Mouse (Mus musculus) liver, adult 2 months (tissue): ENCODE measurements around the gene Gm5134. TPM values are rescaled to one million over a fixed set of nuclear protein-coding genes. Genes with fewer than 3 reads are reported as not detected.

Source experiments
- DNase-seq: peaks from one replicate; pipeline ENCODE4 v3.0.0-alpha.2; 2011; ENCODE audit warnings: low read depth, low spot score; ENCODE audit errors: extremely low read depth
- H3K27ac ChIP-seq: fragments of 200-500 bp; replicated peaks from 2 replicates; pipeline ENCODE4 v1.5.1; 2012; ENCODE audit warnings: low read depth, mild to moderate bottlenecking, control low read depth, inconsistent platforms, low read length; ENCODE audit not compliant: insufficient read depth
- H3K27me3 ChIP-seq: fragments of 200-500 bp; 2 replicates; pipeline ENCODE4 v1.6.1; 2012; ENCODE audit warnings: mild to moderate bottlenecking, moderate library complexity, low read length, inconsistent platforms; ENCODE audit not compliant: control insufficient read depth, insufficient read depth
- H3K36me3 ChIP-seq: fragments of 200-500 bp; 2 replicates; pipeline ENCODE4 v1.6.1; 2012; ENCODE audit warnings: low read length, inconsistent platforms; ENCODE audit not compliant: control insufficient read depth, insufficient read depth
- H3K4me1 ChIP-seq: fragments of 200-500 bp; 2 replicates; pipeline ENCODE4 v1.6.1; 2011; ENCODE audit warnings: low read length; ENCODE audit not compliant: control insufficient read depth, insufficient read depth
- H3K4me3 ChIP-seq: fragments of 200-500 bp; 2 replicates; pipeline ENCODE4 v1.5.1; 2011; ENCODE audit warnings: low read depth, mild to moderate bottlenecking, control low read depth, low read length, moderate library complexity; ENCODE audit not compliant: insufficient read depth
- H3K79me2 ChIP-seq: fragments of 200-500 bp; 2 replicates; pipeline ENCODE4 v1.6.1; 2012; ENCODE audit warnings: inconsistent platforms, mild to moderate bottlenecking, low read length, moderate library complexity; ENCODE audit not compliant: control insufficient read depth, insufficient read depth
- H3K9ac ChIP-seq: fragments of 200-500 bp; 2 replicates; pipeline ENCODE4 v1.6.1; 2012; ENCODE audit warnings: low read depth, mild to moderate bottlenecking, control low read depth, inconsistent platforms, low read length
- CTCF ChIP-seq: fragments of 200-500 bp; IDR thresholded peaks from 2 replicates; pipeline ENCODE4 v1.5.1; 2011; ENCODE audit warnings: low read depth, low read length, control low read depth
- POLR2A ChIP-seq: fragments of 200-500 bp; IDR thresholded peaks from 2 replicates; pipeline ENCODE4 v1.6.1; 2011; ENCODE audit warnings: low read length, control low read depth; ENCODE audit not compliant: insufficient read depth; ENCODE audit errors: extremely low read depth
- WGBS: fragments of 180-500 bp; shearing (Covaris S2); methylation state at CpG from one replicate; pipeline ENCODE4 v1.1.7; 2018; 5-methylcytosine and 5-hydroxymethylcytosine counted together
- polyA plus RNA-seq: library from polyadenylated mRNA; depleted of rRNA; stranded (reverse); fragments of >200 nt; gene quantifications from 2 replicates; pipeline ENCODE4 v1.2.3, GENCODE M21; 2012
- total RNA-seq: library from RNA; depleted of rRNA; stranded (reverse); fragments of >200 nt; gene quantifications from 2 replicates; pipeline ENCODE4 v1.2.3, GENCODE M21; 2014

Gene Gm5134
- total and polyA plus RNA-seq, 2 experiments, result not detected

DNA sequence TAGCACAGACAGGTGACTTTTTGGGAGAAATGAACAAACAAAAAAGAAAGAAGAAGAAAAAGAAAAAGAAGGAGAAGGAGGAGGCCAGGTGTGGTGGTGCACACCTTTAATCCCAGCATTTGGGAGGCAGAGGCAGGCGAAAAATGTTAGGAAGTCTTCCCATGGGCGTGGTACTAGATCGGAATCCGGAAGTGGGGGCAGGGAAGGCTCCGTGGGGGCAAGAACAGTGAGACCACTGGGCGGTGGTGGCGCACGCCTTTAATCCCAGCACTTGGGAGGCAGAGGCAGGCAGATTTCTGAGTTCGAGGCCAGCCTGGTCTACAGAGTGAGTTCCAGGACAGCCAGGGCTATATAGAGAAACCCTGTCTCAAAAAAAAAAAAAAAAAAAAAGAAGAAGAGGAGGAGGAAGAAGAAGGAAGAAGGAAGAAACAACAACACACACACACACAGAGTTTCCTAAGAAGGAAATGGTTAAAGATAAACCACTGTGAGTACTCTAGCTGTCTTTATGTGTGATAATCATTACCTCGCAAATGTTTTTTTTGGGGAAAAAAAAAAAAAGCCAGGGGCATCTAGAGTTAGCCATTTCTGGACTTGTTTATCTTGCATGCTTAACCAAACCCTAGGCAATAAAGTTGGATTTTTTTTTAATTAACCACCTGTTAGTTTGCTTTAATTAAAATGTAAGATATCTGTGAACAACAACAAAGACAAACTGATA, 71.3 kb downstream of the Gm5134 start:
- no peak overlapping the region for H3K4me3 ChIP-seq
- 92% methylated on average over 10 of the region's 10 CpGs for WGBS
- no peak overlapping the region for H3K27ac ChIP-seq
- H3K79me2 ChIP-seq, result no peaks in the 10 kb centered on the region
- no peaks in the 10 kb centered on the region for H3K36me3 ChIP-seq
- no peak overlapping the region for H3K9ac ChIP-seq
- no peaks in the 10 kb centered on the region for H3K27me3 ChIP-seq
- no peaks in the 10 kb centered on the region for H3K4me1 ChIP-seq
- no peak for DNase-seq
- TF ChIP-seq POLR2A, result no peak

DNA sequence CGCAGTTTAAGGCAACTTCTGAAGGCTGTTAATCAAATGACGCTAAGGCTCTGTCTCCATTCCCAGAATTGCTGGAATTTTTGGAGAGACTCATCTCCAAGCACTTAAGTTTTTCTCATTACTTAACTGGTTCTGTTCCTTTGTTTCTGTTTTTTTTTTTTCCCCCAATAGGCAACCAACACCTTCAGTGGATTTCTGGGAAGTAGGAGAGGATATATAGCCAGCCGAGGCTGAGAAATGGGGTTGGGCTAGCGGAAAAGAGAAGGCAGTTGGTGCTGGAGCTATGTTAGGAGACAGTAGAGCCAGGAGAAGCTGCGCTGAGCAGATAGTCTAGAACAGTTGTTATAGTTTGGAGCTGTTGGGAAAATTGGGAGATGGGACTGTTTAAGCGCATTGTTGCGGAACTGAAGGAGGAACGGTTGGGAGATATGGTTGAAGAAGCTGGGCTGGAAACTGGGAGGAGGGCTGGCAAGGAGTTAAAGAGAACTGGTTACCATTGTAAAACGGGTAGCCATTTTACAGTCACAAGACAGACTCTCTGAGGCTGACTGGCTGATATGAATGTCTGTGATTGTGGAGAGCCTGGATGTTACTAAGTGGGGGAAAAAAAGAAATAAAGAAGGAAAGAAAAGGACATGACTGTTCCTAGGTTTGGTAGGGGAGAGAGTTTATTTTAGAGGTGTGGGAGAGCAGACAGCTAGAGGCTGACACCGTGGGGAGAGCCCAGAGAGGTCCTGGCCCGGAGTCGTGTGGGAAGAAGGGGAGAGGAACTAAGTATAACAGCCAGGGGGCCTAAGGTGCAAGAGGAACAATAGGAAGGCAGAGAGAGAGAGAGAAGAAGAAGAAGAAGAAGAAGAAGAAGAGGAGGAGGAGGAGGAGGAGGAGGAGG, 73.1 kb downstream of the Gm5134 start:
- H3K4me1 ChIP-seq, result peaks cover 2% of the 10 kb centered on the region; the same call in 1 of the 2 replicates
- 82% methylated on average over 12 of the region's 12 CpGs for WGBS
- no peak overlapping the region for H3K4me3 ChIP-seq
- no peaks in the 10 kb centered on the region for H3K79me2 ChIP-seq
- DNase-seq, result no peak
- H3K9ac ChIP-seq, result no peak overlapping the region
- no peak for TF ChIP-seq POLR2A
- TF ChIP-seq CTCF, result no peak
- no peak overlapping the region for H3K27ac ChIP-seq
- no peaks in the 10 kb centered on the region for H3K36me3 ChIP-seq
- no peaks in the 10 kb centered on the region for H3K27me3 ChIP-seq

DNA sequence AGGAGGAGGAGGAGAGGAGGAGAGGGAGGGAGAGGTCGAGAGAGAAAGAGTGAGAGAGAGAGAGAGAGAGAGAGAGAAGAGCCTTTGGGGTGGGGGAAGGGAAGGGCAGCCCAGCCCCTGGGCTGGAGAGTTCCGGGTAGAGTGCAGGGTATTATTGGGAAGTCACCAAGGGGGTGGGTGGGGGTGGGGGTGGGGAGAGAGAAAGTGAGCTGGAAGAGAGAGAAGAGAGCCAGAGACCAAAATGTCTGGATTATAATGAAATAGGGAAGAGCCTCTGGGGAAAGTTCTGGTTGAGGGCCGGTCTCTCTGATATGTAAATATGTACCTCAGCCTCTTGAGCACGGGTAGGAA, 73.7 kb downstream of the Gm5134 start:
- H3K27me3 ChIP-seq, result no peaks in the 10 kb centered on the region
- H3K36me3 ChIP-seq, result no peaks in the 10 kb centered on the region
- no peak for DNase-seq
- H3K9ac ChIP-seq, result no peak overlapping the region
- no peak for TF ChIP-seq POLR2A
- TF ChIP-seq CTCF, result no peak
- 44% methylated on average over 4 of the region's 4 CpGs for WGBS
- H3K4me3 ChIP-seq, result no peak overlapping the region
- peaks cover 5% of the 10 kb centered on the region for H3K79me2 ChIP-seq
- peaks cover 2% of the 10 kb centered on the region; the same call in 1 of the 2 replicates for H3K4me1 ChIP-seq
- no peak overlapping the region for H3K27ac ChIP-seq

DNA sequence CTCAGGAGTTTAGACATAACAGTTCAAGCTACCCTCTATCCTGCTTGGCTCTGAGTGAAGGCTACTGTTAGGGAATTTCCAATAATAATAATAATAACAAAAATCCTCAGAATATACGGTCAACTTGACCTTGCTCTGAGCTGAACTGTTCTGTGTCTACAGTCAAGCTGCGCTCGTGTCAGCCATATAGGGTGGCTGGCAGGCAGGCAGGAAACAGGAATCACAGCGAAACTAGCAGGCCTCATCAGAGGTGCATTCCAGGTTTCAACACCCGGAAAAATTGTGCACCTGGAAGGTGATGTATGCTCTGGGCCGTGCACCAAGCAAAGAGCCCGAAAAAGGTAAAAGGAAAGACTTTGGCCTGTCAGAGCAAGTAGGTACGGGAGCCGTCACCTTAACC, 74.1 kb downstream of the Gm5134 start:
- Histone ChIP-seq H3K79me2 (peaks cover 9% of the 10 kb centered on the region), H3K27me3 (no peaks in the 10 kb centered on the region), H3K9ac (no peak overlapping the region), H3K27ac (no peak overlapping the region), H3K4me3 (no peak overlapping the region), H3K4me1 (peaks cover 3% of the 10 kb centered on the region), H3K36me3 (no peaks in the 10 kb centered on the region)
- no peak for DNase-seq
- WGBS, result 88% methylated on average over 9 of the region's 9 CpGs
- TF ChIP-seq CTCF (no peak), POLR2A (no peak)

DNA sequence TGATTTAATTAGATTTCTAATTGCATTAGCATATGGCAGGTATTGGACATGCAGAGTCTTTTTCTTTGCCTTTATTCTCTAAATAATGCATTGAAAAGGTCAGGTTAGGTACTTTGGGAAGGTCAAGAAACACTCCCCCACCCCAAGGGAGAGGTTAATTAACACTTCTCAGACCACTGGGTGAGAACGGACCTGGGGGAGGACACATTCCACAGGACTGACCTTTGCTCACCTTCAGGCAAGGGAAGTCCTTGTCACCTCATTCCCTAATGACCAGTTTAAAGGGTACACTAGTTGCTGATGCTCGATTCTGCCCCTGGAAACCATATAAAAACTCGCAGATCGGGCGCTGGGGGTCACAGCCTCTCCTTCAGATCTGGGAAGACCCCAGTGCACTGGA, 75.0 kb downstream of the Gm5134 start:
- Histone ChIP-seq H3K36me3 (no peaks in the 10 kb centered on the region), H3K4me3 (no peak overlapping the region), H3K4me1 (peaks cover 3% of the 10 kb centered on the region), H3K9ac (no peak overlapping the region), H3K27me3 (no peaks in the 10 kb centered on the region), H3K27ac (no peak overlapping the region), H3K79me2 (peaks cover 11% of the 10 kb centered on the region)
- 89% methylated on average over 5 of the region's 5 CpGs for WGBS
- TF ChIP-seq CTCF, result no peak
- no peak for TF ChIP-seq POLR2A
- DNase-seq, result no peak

DNA sequence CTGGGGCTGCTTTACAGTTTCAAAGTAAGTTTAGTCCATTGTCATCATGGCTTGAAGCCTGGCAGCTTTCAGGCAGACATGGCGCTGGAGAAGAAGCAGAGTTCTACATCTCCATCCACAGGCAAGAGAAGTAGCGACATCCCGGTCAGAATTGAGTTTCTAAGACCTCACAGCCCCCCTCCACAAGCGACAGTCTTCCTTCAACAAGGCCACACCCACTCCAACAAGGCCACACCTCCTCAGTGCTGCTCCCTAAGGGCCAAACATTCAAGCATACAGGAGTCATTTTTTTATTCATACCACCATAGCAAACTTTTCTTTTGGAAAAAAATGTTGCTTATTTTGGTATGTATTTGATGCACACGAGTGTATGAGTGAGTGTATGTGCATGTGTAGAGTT, 76.2 kb downstream of the Gm5134 start:
- Histone ChIP-seq H3K27me3 (no peaks in the 10 kb centered on the region), H3K79me2 (peaks cover 15% of the 10 kb centered on the region), H3K36me3 (no peaks in the 10 kb centered on the region), H3K9ac (no peak overlapping the region), H3K4me1 (peaks cover 3% of the 10 kb centered on the region), H3K27ac (no peak overlapping the region), H3K4me3 (no peak overlapping the region)
- no peak for DNase-seq
- 83% methylated on average over 5 of the region's 5 CpGs for WGBS
- no peak for TF ChIP-seq POLR2A
- no peak for TF ChIP-seq CTCF
